10 mouse cellular contexts compared by ENCODE assay signal in the genomic region with DNA sequence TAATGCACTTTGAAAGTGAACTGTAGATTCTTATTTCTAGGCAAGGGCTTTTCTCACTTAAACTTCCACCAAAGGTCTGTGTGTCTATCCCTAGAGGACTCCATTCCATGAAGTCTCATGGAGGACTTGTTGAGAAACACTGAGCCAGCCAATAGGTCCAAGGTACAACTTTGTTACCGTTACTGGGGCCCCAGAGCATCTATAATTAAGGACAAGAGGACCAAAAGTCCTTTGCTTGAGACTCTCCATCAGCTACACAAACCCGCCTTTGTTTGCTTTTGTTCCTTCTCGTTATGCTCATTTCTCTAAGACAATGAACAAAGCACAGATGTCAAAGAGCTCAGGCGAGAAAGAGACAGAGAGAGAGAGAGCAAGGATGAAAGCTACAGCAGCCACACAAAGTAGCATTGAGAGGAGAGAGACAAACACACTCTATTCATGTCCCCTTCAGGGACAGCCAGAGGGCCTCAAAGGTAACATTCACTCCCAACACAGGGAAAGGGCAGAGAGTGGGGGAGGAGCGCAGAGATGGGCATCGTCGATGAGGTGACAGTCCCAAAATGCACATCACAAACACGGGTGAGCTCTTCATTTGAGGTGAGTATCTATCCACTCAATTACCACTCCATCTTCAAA.
DNase-seq lines count a peak whose midpoint lies in the region; ATAC-seq lines count a peak whose summit lies in the region.
"Had no signal": no experiment of that assay in that cellular context is flagged by ENCODE, and none has a peak within 500 bp of the region (broad histone marks: within the 10 kb centered on the region; RNA-seq: fewer than 3 reads in every experiment).

No protein-coding gene starts in this region.

- H3K4me2 ChIP-seq in embryonic facial prominence, embryonic 14.5 days (ENCODE audit: low read depth, low read length), result no peak overlapping the region
- peak overlapping the region; percentile 5; the same call in 1 of the 2 replicates for H3K4me2 ChIP-seq in hindbrain, embryonic 16.5 days (ENCODE audit: low read length)
- H3K4me2 ChIP-seq in neural tube, embryonic 13.5 days, result 0 out of 2 replicates have a peak overlapping the region, but pooled peaks have one; percentile 13
- H3K4me2 ChIP-seq: stomach, embryonic 15.5 days had no signal

- H3K27ac ChIP-seq in heart, embryonic 10.5 days, result peak overlapping the region; percentile 65
- H3K27ac ChIP-seq in embryonic facial prominence, embryonic 14.5 days (replicated peaks; ENCODE audit: low read depth, low read length), result 0 out of 2 replicates have a peak overlapping the region, but pooled peaks have one; percentile 3
- peak overlapping the region; percentile 35 for H3K27ac ChIP-seq in hindbrain, embryonic 16.5 days (ENCODE audit: low read depth, low read length)
- H3K27ac ChIP-seq in neural tube, embryonic 13.5 days (replicated peaks), result peak overlapping the region; percentile 76
- H3K27ac ChIP-seq: stomach, embryonic 15.5 days had no signal

- no peaks in the 10 kb centered on the region for H3K9me3 ChIP-seq in heart, embryonic 10.5 days
- H3K9me3 ChIP-seq in embryonic facial prominence, embryonic 14.5 days (ENCODE audit: control insufficient read depth, low read length), result no peaks in the 10 kb centered on the region
- no peaks in the 10 kb centered on the region for H3K9me3 ChIP-seq in hindbrain, embryonic 16.5 days (ENCODE audit: control insufficient read depth, low read length)
- no peaks in the 10 kb centered on the region for H3K9me3 ChIP-seq in neural tube, embryonic 13.5 days
- H3K9me3 ChIP-seq: stomach, embryonic 15.5 days had no signal

- ATAC-seq in embryonic facial prominence, embryonic 14.5 days (ENCODE audit: low read depth), result peak; percentile 18; the same call in 1 of the 2 replicates
- ATAC-seq in hindbrain, embryonic 16.5 days, result peak; percentile 67
- ATAC-seq in neural tube, embryonic 13.5 days (ENCODE audit: low read depth), result peak; percentile 67

- H3K36me3 ChIP-seq in heart, embryonic 10.5 days, result no peaks in the 10 kb centered on the region
- H3K36me3 ChIP-seq in embryonic facial prominence, embryonic 14.5 days (ENCODE audit: control insufficient read depth, insufficient read depth, low read length), result no peaks in the 10 kb centered on the region
- H3K36me3 ChIP-seq in hindbrain, embryonic 16.5 days (ENCODE audit: control insufficient read depth, insufficient read depth, low read length), result no peaks in the 10 kb centered on the region
- H3K36me3 ChIP-seq in neural tube, embryonic 13.5 days, result no peaks in the 10 kb centered on the region
- H3K36me3 ChIP-seq: stomach, embryonic 15.5 days had no signal

- H3K4me3 ChIP-seq in heart, embryonic 10.5 days, result no peak overlapping the region
- H3K4me3 ChIP-seq in embryonic facial prominence, embryonic 14.5 days (ENCODE audit: low read depth, low read length), result no peak overlapping the region
- H3K4me3 ChIP-seq in hindbrain, embryonic 16.5 days (ENCODE audit: low read length), result no peak overlapping the region
- H3K4me3 ChIP-seq in neural tube, embryonic 13.5 days, result no peak overlapping the region
- H3K4me3 ChIP-seq: erythroblast, embryonic 14.5 days; stomach, embryonic 15.5 days had no signal

- no peak for DNase-seq in heart, embryonic 10.5 days (ENCODE audit: low spot score)
- DNase-seq in heart, postnatal 25 days (ENCODE audit: low spot score), result no peak
- no peak for DNase-seq in embryonic facial prominence, embryonic 14.5 days (ENCODE audit: low spot score)
- DNase-seq in adrenal gland, postnatal 36 days, result no peak
- DNase-seq in adipocyte (ENCODE audit: low spot score), result no peak
- DNase-seq in layer of hippocampus, adult 18-20 months (ENCODE audit: low spot score in 2 of 2), result no peak

- 49% methylated on average over 8 of the region's 8 CpGs for WGBS in heart, embryonic 10.5 days
- 23% methylated on average over 8 of the region's 8 CpGs for WGBS in embryonic facial prominence, embryonic 14.5 days
- WGBS in hindbrain, embryonic 16.5 days, result 11% methylated on average over 8 of the region's 8 CpGs
- 8% methylated on average over 8 of the region's 8 CpGs for WGBS in neural tube, embryonic 13.5 days

- peaks cover 7% of the 10 kb centered on the region; the same call in 1 of the 2 replicates for H3K4me1 ChIP-seq in heart, embryonic 10.5 days
- H3K4me1 ChIP-seq in embryonic facial prominence, embryonic 14.5 days (ENCODE audit: control insufficient read depth, insufficient read depth, low read length), result no peaks in the 10 kb centered on the region
- H3K4me1 ChIP-seq in hindbrain, embryonic 16.5 days (ENCODE audit: control insufficient read depth, insufficient read depth, low read depth, low read length), result peaks cover 4% of the 10 kb centered on the region
- peaks cover 30% of the 10 kb centered on the region for H3K4me1 ChIP-seq in neural tube, embryonic 13.5 days (replicated peaks)

- H3K27me3 ChIP-seq in heart, embryonic 10.5 days (ENCODE audit: insufficient read depth, poor library complexity, severe bottlenecking), result no peaks in the 10 kb centered on the region
- no peaks in the 10 kb centered on the region for H3K27me3 ChIP-seq in embryonic facial prominence, embryonic 14.5 days (replicated peaks; ENCODE audit: control insufficient read depth, insufficient read depth, low read length)
- H3K27me3 ChIP-seq in hindbrain, embryonic 16.5 days (replicated peaks; ENCODE audit: control insufficient read depth, insufficient read depth, low read length), result no peaks in the 10 kb centered on the region
- no peaks in the 10 kb centered on the region for H3K27me3 ChIP-seq in neural tube, embryonic 13.5 days
- H3K27me3 ChIP-seq: stomach, embryonic 15.5 days had no signal

- H3K9ac ChIP-seq in embryonic facial prominence, embryonic 14.5 days (ENCODE audit: low read depth, low read length), result no peak overlapping the region
- no peak overlapping the region for H3K9ac ChIP-seq in hindbrain, embryonic 16.5 days (ENCODE audit: low read depth, low read length)
- 0 out of 2 replicates have a peak overlapping the region, but pooled peaks have one; percentile 36 for H3K9ac ChIP-seq in neural tube, embryonic 13.5 days
- H3K9ac ChIP-seq: stomach, embryonic 15.5 days had no signal

- intact Hi-C loops in heart, postnatal 25 days (cut with DNase I), result loop anchor here (2.0 to 10.0 kb wide), 5 partner anchors 86 to 518 kb away; a partner anchor contains a TSS

Comparison
In these comparisons a context has a peak if more than half of its experiments do, and no peak if none do; other contexts are left out.
1. H3K27ac ChIP-seq: peak in every context shown above with its lines; median percentile 76 in neural tube, embryonic 13.5 days; 65 in heart, embryonic 10.5 days; 35 in hindbrain, embryonic 16.5 days; 3 in embryonic facial prominence, embryonic 14.5 days.